Mouse (Mus musculus): ENCODE data around the gene Gm19426.
A peak's percentile ranks its signal among the peaks of the same experiment; 100 is the strongest.

The Gm19426 gene

GRCm38 (mm10) chr2:84721182-84721581 is 22.3 kb downstream of the Gm19426 start:
- no peak for DNase-seq (ENCODE audit: low spot score in 2 of 2)

- no peak for DNase-seq (ENCODE audit: low spot score in 2 of 2)
Measured at GRCm38 (mm10) chr2:84720718-84721117, 22.7 kb downstream of the Gm19426 start.

GRCm38 (mm10) chr2:84717357-84717756 is 26.1 kb downstream of the Gm19426 start:
- DNase-seq (ENCODE audit: low spot score in 2 of 2): no peak

- no peak for DNase-seq (ENCODE audit: low spot score in 2 of 2)
Measured at GRCm38 (mm10) chr2:84716423-84717355, 26.8 kb downstream of the Gm19426 start.

- DNase-seq (ENCODE audit: low spot score in 2 of 2): peak; percentile 92 to 97
Measured at GRCm38 (mm10) chr2:84715562-84716361, 27.7 kb downstream of the Gm19426 start.

GRCm38 (mm10) chr2:84714811-84715561 is 28.5 kb downstream of the Gm19426 start, which contains the start of gene Zdhhc5:
Gene Zdhhc5, minus strand, starts transcription at chr2:84715180.
- DNase-seq (ENCODE audit: low spot score in 2 of 2): peak; percentile 99

- peak in 1 of 2 experiments; percentile 56 for DNase-seq (ENCODE audit: low spot score in 2 of 2)
Measured at GRCm38 (mm10) chr2:84714422-84714810, 29.0 kb downstream of the Gm19426 start.

GRCm38 (mm10) chr2:84711898-84712297 is 31.6 kb downstream of the Gm19426 start:
- no peak for DNase-seq (ENCODE audit: low spot score in 2 of 2)

- DNase-seq (ENCODE audit: low spot score in 2 of 2): no peak
Measured at GRCm38 (mm10) chr2:84707523-84707922, 35.9 kb downstream of the Gm19426 start.

- no peak for DNase-seq (ENCODE audit: low spot score in 2 of 2)
Measured at GRCm38 (mm10) chr2:84705295-84705694, 38.2 kb downstream of the Gm19426 start.

GRCm38 (mm10) chr2:84704329-84704728 is 39.1 kb downstream of the Gm19426 start:
- DNase-seq (ENCODE audit: low spot score in 2 of 2): no peak

- no peak for DNase-seq (ENCODE audit: low spot score in 2 of 2)
Measured at GRCm38 (mm10) chr2:84703497-84703896, 40.0 kb downstream of the Gm19426 start.

GRCm38 (mm10) chr2:84695007-84695695 is 48.3 kb downstream of the Gm19426 start:
- DNase-seq (ENCODE audit: low spot score in 2 of 2): no peak

All from right cerebral cortex, postnatal 10 days (tissue).